ENCODE assay signal across 16 mouse cellular contexts in the genomic region with DNA sequence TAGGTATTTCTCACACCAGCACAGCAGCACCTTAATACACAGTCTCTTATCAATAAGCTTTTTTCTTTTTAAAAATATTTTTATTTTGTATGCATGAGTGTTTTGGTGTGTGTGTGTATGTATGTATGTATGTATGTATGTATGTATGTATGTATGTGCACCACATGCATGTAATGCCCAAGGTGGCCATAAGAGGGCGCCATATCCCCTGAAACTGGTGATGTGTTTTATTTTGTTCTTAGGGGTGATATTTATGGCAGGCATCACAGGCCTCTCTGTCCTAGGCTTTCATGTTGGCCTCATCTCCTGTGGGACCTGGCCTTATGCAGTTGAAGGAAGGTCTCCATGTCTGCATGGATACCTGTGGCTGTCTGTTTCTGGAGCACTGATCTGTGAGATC. TPM values are rescaled to one million over a fixed set of nuclear protein-coding genes. Genes with fewer than 3 reads are reported as not detected.
A peak's percentile ranks its signal among the peaks of the same experiment; 100 is the strongest.
DNase-seq lines count a peak whose midpoint lies in the region; ATAC-seq and TF ChIP-seq lines count a peak whose summit lies in the region.
"Had no signal": no experiment of that assay in that cellular context is flagged by ENCODE, and none has a peak within 500 bp of the region (broad histone marks: within the 10 kb centered on the region; RNA-seq: fewer than 3 reads in every experiment).

No protein-coding gene starts in this region.

- no peak overlapping the region for H3K27ac ChIP-seq in cerebellum, adult 2 months (ENCODE audit: insufficient read depth, low read length)
- H3K27ac ChIP-seq in layer of hippocampus, adult 2 months: no peak overlapping the region
- H3K27ac ChIP-seq: stomach, embryonic 15.5 days had no signal

- WGBS in cerebellum, adult 2 months: 90% methylated on average over 1 of the region's 1 CpGs

- no peak overlapping the region for H3K4me3 ChIP-seq in cerebellum, adult 2 months (replicated peaks; ENCODE audit: insufficient read depth, low read depth, low read length)
- H3K4me3 ChIP-seq in layer of hippocampus, adult 2 months: no peak overlapping the region
- H3K4me3 ChIP-seq: megakaryocyte, embryonic 14.5 days; myocyte; stomach, embryonic 15.5 days had no signal

- no peaks in the 10 kb centered on the region for H3K27me3 ChIP-seq in cerebellum, adult 2 months (ENCODE audit: control insufficient read depth, insufficient read depth, low read length)
- H3K27me3 ChIP-seq: stomach, embryonic 15.5 days had no signal

- DNase-seq in cerebellum, adult 2 months: no peak
- no peak for DNase-seq in layer of hippocampus, adult 2 months (ENCODE audit: low spot score in 2 of 2)
- no peak for DNase-seq in layer of hippocampus, postnatal 14 days (ENCODE audit: low spot score in 2 of 2)
- DNase-seq in A20 (ENCODE audit: low read depth, low spot score): peak; percentile 9
- DNase-seq in brain, embryonic 14.5 days (ENCODE audit: low read depth): no peak
- no peak for DNase-seq in frontal cortex, postnatal 36 days (ENCODE audit: low spot score in 2 of 2)
- DNase-seq: adrenal gland, postnatal 14 days; heart, adult 11 months; lung, adult 18-20 months had no signal

- TF ChIP-seq POLR2A in cerebellum, adult 2 months (IDR thresholded peaks at IDR 0.05; ENCODE audit: borderline replicate concordance, insufficient read depth, low read length): no peak
- no peak for TF ChIP-seq POLR2A in brain, embryonic 14.5 days (IDR thresholded peaks at IDR 0.05; ENCODE audit: borderline replicate concordance, extremely low read depth, insufficient read depth, insufficient read length, poor library complexity, severe bottlenecking)

- peak; percentile 25; the same call in 1 of the 2 replicates for TF ChIP-seq CTCF in cerebellum, adult 2 months (IDR thresholded peaks at IDR 0.05; ENCODE audit: borderline replicate concordance, insufficient read depth, low read depth, low read length)
- TF ChIP-seq CTCF in layer of hippocampus, adult 2 months (conservative IDR thresholded peaks at IDR 0.05): peak; percentile 66
- TF ChIP-seq CTCF in brain, embryonic 14.5 days (IDR thresholded peaks at IDR 0.05; ENCODE audit: borderline replicate concordance, extremely low read depth, insufficient read depth, insufficient read length): peak; percentile 47; the same call in 1 of the 2 replicates

- ATAC-seq in cerebellum, adult (ENCODE audit: insufficient number of reproducible peaks, low FRiP score, low TSS enrichment): no peak
- no peak for ATAC-seq in megakaryocyte-erythroid progenitor cell, adult 5-6 weeks (replicated peaks; ENCODE audit: low FRiP score, low TSS enrichment, poor library complexity, severe bottlenecking)

- no peaks in the 10 kb centered on the region for H3K4me1 ChIP-seq in cerebellum, adult 2 months (ENCODE audit: control insufficient read depth, insufficient read depth, low read length)
- H3K4me1 ChIP-seq: megakaryocyte, embryonic 14.5 days had no signal

RNA-seq across cellular contexts. Expression of gene Pitx1, which starts 34.0 kb away (rescaled TPM):
- polyA plus RNA-seq in cerebellum, adult 2 months (2012; rRNA removed): 0.03 and 0.05 TPM in 2 replicates
- total RNA-seq in layer of hippocampus, adult 2 months (2021): not detected
- not detected for total RNA-seq in layer of hippocampus, postnatal 14 days (2021)
- 1.3 and 1.4 TPM in 2 replicates for polyA plus RNA-seq in brain, embryonic 14.5 days (2012; rRNA removed)
- total RNA-seq in megakaryocyte-erythroid progenitor cell, adult 5-6 weeks (2014; fragmentation: Nextera tagmentation): not detected in 2 replicates
- not detected in 2 replicates for total RNA-seq in megakaryocyte-erythroid progenitor cell, adult 5-6 weeks (2017)
- total RNA-seq: adrenal gland, postnatal 14 days; heart, postnatal 25 days; left cerebral cortex, postnatal 14 days had no signal
- polyA plus RNA-seq: myocyte had no signal
